Mouse (Mus musculus): ENCODE data around the gene Ap4m1. TPM values are rescaled to one million over a fixed set of nuclear protein-coding genes. Genes with fewer than 3 reads are reported as not detected.
A peak's percentile ranks its signal among the peaks of the same experiment; 100 is the strongest.

Gene Ap4m1
- total and polyA plus RNA-seq, 3 experiments: 22.2 to 38.5 TPM; not detected in 1

GRCm38 (mm10) chr5:138228026-138228425, 56.2 kb downstream of the Ap4m1 start:
- DNase-seq (ENCODE audit: low read depth, low spot score): peak; percentile 84
- Histone ChIP-seq H3K79me2 (ENCODE audit: control insufficient read depth, insufficient read depth, low read length, poor library complexity) (no peaks in the 10 kb centered on the region), H3K27ac (ENCODE audit: control insufficient read depth, low read depth, low read length) (no peak overlapping the region), H3K9ac (ENCODE audit: control insufficient read depth, low read depth, low read length, poor library complexity, severe bottlenecking) (no peak overlapping the region), H3K27me3 (ENCODE audit: control insufficient read depth in 1 of 2, insufficient read depth in 2 of 2, low read length in 2 of 2) (no peaks in the 10 kb centered on the region), H3K4me1 (ENCODE audit: control insufficient read depth in 1 of 2, insufficient read depth in 2 of 2, low read length in 2 of 2) (peaks cover 10 to 19% of the 10 kb centered on the region in 2 experiments), H3K9me3 (replicated peaks; ENCODE audit: insufficient read depth, low read length) (no peaks in the 10 kb centered on the region), H3K36me3 (ENCODE audit: control insufficient read depth in 1 of 2, insufficient read depth in 2 of 2, low read length in 2 of 2) (peaks cover 0 to 19% of the 10 kb centered on the region in 2 experiments; a peak in 2 of 4 replicates), H3K4me3 (ENCODE audit: control insufficient read depth in 1 of 2, insufficient read depth in 1 of 2, low read depth in 2 of 2, low read length in 2 of 2) (no peak overlapping the region)
- TF ChIP-seq ZC3H11A (IDR thresholded peaks at IDR 0.05; ENCODE audit: low read depth, low read length): peak; percentile 14
- no peak for TF ChIP-seq EP300 (IDR thresholded peaks at IDR 0.05; ENCODE audit: low read depth in 1 of 2, low read length in 2 of 2)
- no peak for TF ChIP-seq USF1 (IDR thresholded peaks at IDR 0.05; ENCODE audit: low read depth, low read length)
- no peak for TF ChIP-seq POLR2AphosphoS2 (IDR thresholded peaks at IDR 0.05; ENCODE audit: low read length)
- TF ChIP-seq RAD21 (IDR thresholded peaks at IDR 0.05; ENCODE audit: low read depth, low read length): peak; percentile 46
- no peak for TF ChIP-seq HCFC1 (IDR thresholded peaks at IDR 0.05; ENCODE audit: low read depth, low read length)
- TF ChIP-seq CTCF (IDR thresholded peaks at IDR 0.05 in 2 of 3, conservative IDR thresholded peaks at IDR 0.05 in 1 of 3; ENCODE audit: control insufficient read depth in 1 of 3, insufficient read depth in 1 of 3, low read depth in 2 of 3, low read length in 3 of 3, poor library complexity in 1 of 3, severe bottlenecking in 1 of 3): peak; percentile 81 to 95 (median 84)
- TF ChIP-seq GABPA (IDR thresholded peaks at IDR 0.05; ENCODE audit: low read depth, low read length): no peak
- no peak for TF ChIP-seq MYB (IDR thresholded peaks at IDR 0.05; ENCODE audit: low read depth, low read length)
- no peak for TF ChIP-seq GATA1 (IDR thresholded peaks at IDR 0.05; ENCODE audit: low read depth, low read length)
- TF ChIP-seq UBTF (IDR thresholded peaks at IDR 0.05; ENCODE audit: borderline replicate concordance, insufficient read depth, low read depth, low read length): no peak
- TF ChIP-seq KAT2A (conservative IDR thresholded peaks at IDR 0.05; ENCODE audit: low read depth, low read length): no peak
- TF ChIP-seq MAX (IDR thresholded peaks at IDR 0.05; ENCODE audit: low read length): 0 out of 2 replicates have a peak, but pooled peaks have one; percentile 29
- TF ChIP-seq TBP (IDR thresholded peaks at IDR 0.05; ENCODE audit: low read depth, low read length): 0 out of 2 replicates have a peak, but pooled peaks have one; percentile 34
- TF ChIP-seq SMC3 (IDR thresholded peaks at IDR 0.05; ENCODE audit: low read depth, low read length): peak; percentile 72
- no peak for TF ChIP-seq RCOR1 (IDR thresholded peaks at IDR 0.05; ENCODE audit: low read depth, low read length)
- no peak for TF ChIP-seq ETS1 (IDR thresholded peaks at IDR 0.05; ENCODE audit: low read depth, low read length)
- 0 out of 2 replicates have a peak, but pooled peaks have one; percentile 36 for TF ChIP-seq JUND (IDR thresholded peaks at IDR 0.05; ENCODE audit: low read depth, low read length)
- no peak for TF ChIP-seq POLR2A (IDR thresholded peaks at IDR 0.05; ENCODE audit: control insufficient read depth in 1 of 2, insufficient read depth in 1 of 2, low read depth in 1 of 2, low read length in 2 of 2, poor library complexity in 1 of 2)
- TF ChIP-seq NRF1 (IDR thresholded peaks at IDR 0.05; ENCODE audit: insufficient read depth, low read depth, low read length, poor library complexity, severe bottlenecking): no peak
- TF ChIP-seq MYC (IDR thresholded peaks at IDR 0.05; ENCODE audit: low read depth, low read length): no peak; the same call in 1 of the 2 replicates

GRCm38 (mm10) chr5:138229511-138229910, 57.7 kb downstream of the Ap4m1 start:
- H3K36me3 ChIP-seq (ENCODE audit: control insufficient read depth in 1 of 2, insufficient read depth in 2 of 2, low read length in 2 of 2): peaks cover 0 to 17% of the 10 kb centered on the region in 2 experiments; a peak in 2 of 4 replicates
- peak; percentile 57 for DNase-seq (ENCODE audit: low read depth, low spot score)
- H3K27ac ChIP-seq (ENCODE audit: control insufficient read depth, low read depth, low read length): no peak overlapping the region
- no peak overlapping the region for H3K9ac ChIP-seq (ENCODE audit: control insufficient read depth, low read depth, low read length, poor library complexity, severe bottlenecking)
- TF ChIP-seq JUND (IDR thresholded peaks at IDR 0.05; ENCODE audit: low read depth, low read length) (no peak), UBTF (IDR thresholded peaks at IDR 0.05; ENCODE audit: borderline replicate concordance, insufficient read depth, low read depth, low read length) (no peak), NELFE (IDR thresholded peaks at IDR 0.05; ENCODE audit: low read depth, low read length) (0 out of 2 replicates have a peak, but pooled peaks have one; percentile 15), MAFK (IDR thresholded peaks at IDR 0.05; ENCODE audit: borderline replicate concordance, low read depth, low read length) (no peak), RAD21 (IDR thresholded peaks at IDR 0.05; ENCODE audit: low read depth, low read length) (no peak), HCFC1 (IDR thresholded peaks at IDR 0.05; ENCODE audit: low read depth, low read length) (no peak), MYC (IDR thresholded peaks at IDR 0.05; ENCODE audit: low read depth, low read length) (no peak)
- no peaks in the 10 kb centered on the region for H3K9me3 ChIP-seq (replicated peaks; ENCODE audit: insufficient read depth, low read length)
- H3K27me3 ChIP-seq (ENCODE audit: control insufficient read depth in 1 of 2, insufficient read depth in 2 of 2, low read length in 2 of 2): no peaks in the 10 kb centered on the region
- no peak overlapping the region for H3K4me3 ChIP-seq (ENCODE audit: control insufficient read depth in 1 of 2, insufficient read depth in 1 of 2, low read depth in 2 of 2, low read length in 2 of 2)
- peaks cover 10 to 17% of the 10 kb centered on the region in 2 experiments for H3K4me1 ChIP-seq (ENCODE audit: control insufficient read depth in 1 of 2, insufficient read depth in 2 of 2, low read length in 2 of 2)
- H3K79me2 ChIP-seq (ENCODE audit: control insufficient read depth, insufficient read depth, low read length, poor library complexity): no peaks in the 10 kb centered on the region
